Mouse (Mus musculus): Measurements from ENCODE around the gene Sertad2.

Sertad2 gene

GRCm38 (mm10) chr11:20542739-20543452 lies at the start of gene Sertad2:
Sertad2 (plus strand) TSS chr11:20543253.
- peak; percentile 97 for DNase-seq (ENCODE audit: low read depth, low spot score)

- no peak for DNase-seq (ENCODE audit: low read depth, low spot score)
These were observed 49.0 kb upstream of the Sertad2 start for GRCm38 (mm10) chr11:20493922-20494626.

GRCm38 (mm10) chr11:20500516-20500915 lies 42.5 kb upstream of the Sertad2 start:
- no peak for DNase-seq (ENCODE audit: low read depth, low spot score)

GRCm38 (mm10) chr11:20501160-20501955 lies 41.7 kb upstream of the Sertad2 start:
- no peak for DNase-seq (ENCODE audit: low read depth, low spot score)

GRCm38 (mm10) chr11:20513574-20513973 lies 29.5 kb upstream of the Sertad2 start:
- DNase-seq (ENCODE audit: low read depth, low spot score) = no peak

GRCm38 (mm10) chr11:20514757-20515156 lies 28.3 kb upstream of the Sertad2 start:
- no peak for DNase-seq (ENCODE audit: low read depth, low spot score)

GRCm38 (mm10) chr11:20521321-20521720 lies 21.7 kb upstream of the Sertad2 start:
- no peak for DNase-seq (ENCODE audit: low read depth, low spot score)

- no peak for DNase-seq (ENCODE audit: low read depth, low spot score)
These were observed 20.3 kb upstream of the Sertad2 start for GRCm38 (mm10) chr11:20522750-20523149.

GRCm38 (mm10) chr11:20524435-20524834 lies 18.6 kb upstream of the Sertad2 start:
- DNase-seq (ENCODE audit: low read depth, low spot score) = no peak

- no peak for DNase-seq (ENCODE audit: low read depth, low spot score)
These were observed 17.1 kb upstream of the Sertad2 start for GRCm38 (mm10) chr11:20525909-20526308.

GRCm38 (mm10) chr11:20527901-20528300 lies 15.2 kb upstream of the Sertad2 start:
- DNase-seq (ENCODE audit: low read depth, low spot score) = no peak

GRCm38 (mm10) chr11:20531682-20531991 lies 11.4 kb upstream of the Sertad2 start:
- no peak for DNase-seq (ENCODE audit: low read depth, low spot score)

- peak; percentile 8 for DNase-seq (ENCODE audit: low read depth, low spot score)
These were observed 10.8 kb upstream of the Sertad2 start for GRCm38 (mm10) chr11:20531992-20532881.

GRCm38 (mm10) chr11:20533231-20533630 lies 9.8 kb upstream of the Sertad2 start:
- no peak for DNase-seq (ENCODE audit: low read depth, low spot score)

GRCm38 (mm10) chr11:20537221-20537620 lies 5.8 kb upstream of the Sertad2 start:
- no peak for DNase-seq (ENCODE audit: low read depth, low spot score)

GRCm38 (mm10) chr11:20538496-20538895 lies 4.6 kb upstream of the Sertad2 start:
- peak; percentile 11 for DNase-seq (ENCODE audit: low read depth, low spot score)

- no peak for DNase-seq (ENCODE audit: low read depth, low spot score)
These were observed 1.8 kb upstream of the Sertad2 start for GRCm38 (mm10) chr11:20541280-20541679.

- DNase-seq (ENCODE audit: low read depth, low spot score) = no peak
These were observed 937 bp upstream of the Sertad2 start for GRCm38 (mm10) chr11:20541995-20542637.

GRCm38 (mm10) chr11:20543453-20544120 lies 534 bp downstream of the Sertad2 start:
- peak; percentile 27 for DNase-seq (ENCODE audit: low read depth, low spot score)

GRCm38 (mm10) chr11:20544376-20544775 lies 1.3 kb downstream of the Sertad2 start:
- DNase-seq (ENCODE audit: low read depth, low spot score) = no peak
